In genomic region chr11:54108894-54109293, GRCm38 (mm10) we compare ENCODE assay signal across 11 mouse cellular contexts. TPM values are rescaled to one million over a fixed set of nuclear protein-coding genes. Genes with fewer than 3 reads are reported as not detected.
DNase-seq lines count a peak whose midpoint lies in the region; ATAC-seq lines count a peak whose summit lies in the region.
"Had no signal": no experiment of that assay in that cellular context is flagged by ENCODE, and none has a peak within 500 bp of the region (broad histone marks: within the 10 kb centered on the region; RNA-seq: fewer than 3 reads in every experiment).

No protein-coding gene starts in this region.

- no peak overlapping the region for H3K9ac ChIP-seq in neural tube, embryonic 15.5 days (replicated peaks)
- H3K9ac ChIP-seq in forebrain, embryonic 12.5 days: no peak overlapping the region

- no peaks in the 10 kb centered on the region for H3K9me3 ChIP-seq in heart, embryonic 10.5 days
- no peaks in the 10 kb centered on the region for H3K9me3 ChIP-seq in neural tube, embryonic 15.5 days (replicated peaks)
- no peaks in the 10 kb centered on the region for H3K9me3 ChIP-seq in forebrain, embryonic 12.5 days

- WGBS in heart, embryonic 10.5 days: 65% methylated on average over 5 of the region's 5 CpGs
- WGBS in neural tube, embryonic 15.5 days: 76% methylated on average over 5 of the region's 5 CpGs
- 84% methylated on average over 5 of the region's 5 CpGs for WGBS in forebrain, embryonic 12.5 days

- H3K27ac ChIP-seq in heart, embryonic 10.5 days: no peak overlapping the region
- H3K27ac ChIP-seq in neural tube, embryonic 15.5 days (replicated peaks): no peak overlapping the region
- H3K27ac ChIP-seq in forebrain, embryonic 12.5 days: no peak overlapping the region

- peaks cover 18% of the 10 kb centered on the region for H3K36me3 ChIP-seq in heart, embryonic 10.5 days
- H3K36me3 ChIP-seq in neural tube, embryonic 15.5 days: no peaks in the 10 kb centered on the region; the same call in 1 of the 2 replicates
- no peaks in the 10 kb centered on the region for H3K36me3 ChIP-seq in forebrain, embryonic 12.5 days (replicated peaks)

- no peak overlapping the region for H3K4me2 ChIP-seq in neural tube, embryonic 15.5 days
- no peak overlapping the region for H3K4me2 ChIP-seq in forebrain, embryonic 12.5 days

- no peak for ATAC-seq in neural tube, embryonic 15.5 days (ENCODE audit: low FRiP score)
- no peak for ATAC-seq in forebrain, embryonic 12.5 days (ENCODE audit: low FRiP score)
- ATAC-seq: CD4-positive, CD25-positive, alpha-beta regulatory T cell, adult 4 months had no signal

- peak; percentile 98 for DNase-seq in heart, adult 11 months
- no peak for DNase-seq in heart, embryonic 10.5 days (ENCODE audit: low spot score)
- peak; percentile 58 for DNase-seq in urinary bladder, postnatal 14 days (ENCODE audit: low spot score)
- DNase-seq in urinary bladder, postnatal 4 days (ENCODE audit: low spot score in 2 of 2): no peak
- DNase-seq in heart, postnatal 36 days: peak; percentile 64 to 70
- DNase-seq in thymus, postnatal 0 days (ENCODE audit: low spot score): no peak
- DNase-seq: thymus, postnatal 36 days had no signal

- intact Hi-C loops in heart, postnatal 36 days (cut with DNase I): loop anchor here (10.0 kb wide), 1 partner anchor 344 kb away; no protein-coding TSS in a partner anchor

- H3K4me1 ChIP-seq in heart, embryonic 10.5 days: peaks cover 36% of the 10 kb centered on the region
- peaks cover 40% of the 10 kb centered on the region for H3K4me1 ChIP-seq in neural tube, embryonic 15.5 days
- peaks cover 23% of the 10 kb centered on the region for H3K4me1 ChIP-seq in forebrain, embryonic 12.5 days

- no peaks in the 10 kb centered on the region for H3K27me3 ChIP-seq in heart, embryonic 10.5 days (ENCODE audit: insufficient read depth, poor library complexity, severe bottlenecking)
- no peaks in the 10 kb centered on the region for H3K27me3 ChIP-seq in neural tube, embryonic 15.5 days (replicated peaks)
- peaks cover 2% of the 10 kb centered on the region; the same call in 1 of the 2 replicates for H3K27me3 ChIP-seq in forebrain, embryonic 12.5 days

- no peak overlapping the region for H3K4me3 ChIP-seq in heart, embryonic 10.5 days
- H3K4me3 ChIP-seq in neural tube, embryonic 15.5 days (replicated peaks): no peak overlapping the region
- H3K4me3 ChIP-seq in forebrain, embryonic 12.5 days (replicated peaks): no peak overlapping the region

RNA-seq across cellular contexts. Expression of gene P4ha2, which starts 9.0 kb away (rescaled TPM):
- 57.7 and 69.0 TPM in 2 replicates for polyA plus RNA-seq in heart, embryonic 10.5 days (2016; fragmentation: Nextera tagmentation; extraction: Ambion mirVana)
- total RNA-seq in heart, postnatal 36 days (2021): 10 to 100 TPM; 44.0 to 66.1 TPM
- polyA plus RNA-seq in thymus, postnatal 0 days (2015; fragmentation: Nextera tagmentation; extraction: Ambion mirVana): 5.1 TPM in 2 replicates
- polyA plus RNA-seq in neural tube, embryonic 15.5 days (2015; fragmentation: Nextera tagmentation; extraction: Ambion mirVana): 16.7 and 18.5 TPM in 2 replicates
- polyA plus RNA-seq in forebrain, embryonic 12.5 days (2016; fragmentation: Nextera tagmentation; extraction: Ambion mirVana): 10.5 and 12.7 TPM in 2 replicates
- total RNA-seq: megakaryocyte, adult 5-6 weeks had no signal
- polyA plus RNA-seq: CD4-positive, CD25-positive, alpha-beta regulatory T cell, adult 4 months had no signal

RNA-seq across cellular contexts. Expression of gene Pdlim4, which starts 40.1 kb away (rescaled TPM):
- 12.9 and 27.8 TPM in 2 replicates for polyA plus RNA-seq in heart, embryonic 10.5 days (2016; fragmentation: Nextera tagmentation; extraction: Ambion mirVana)
- 10 to 100 TPM; 29.4 to 37.1 TPM for total RNA-seq in heart, postnatal 36 days (2021)
- polyA plus RNA-seq in thymus, postnatal 0 days (2015; fragmentation: Nextera tagmentation; extraction: Ambion mirVana): 23.6 and 25.2 TPM in 2 replicates
- polyA plus RNA-seq in neural tube, embryonic 15.5 days (2015; fragmentation: Nextera tagmentation; extraction: Ambion mirVana): 34.4 and 45.7 TPM in 2 replicates
- 38.2 and 43.8 TPM in 2 replicates for polyA plus RNA-seq in forebrain, embryonic 12.5 days (2016; fragmentation: Nextera tagmentation; extraction: Ambion mirVana)

Comparison
In these comparisons a context has a peak if more than half of its experiments do, and no peak if none do; other contexts are left out.
1. DNase-seq: peak in heart, adult 11 months (single experiment), urinary bladder, postnatal 14 days (single experiment) and heart, postnatal 36 days (2 of 2); none in heart, embryonic 10.5 days (single experiment), urinary bladder, postnatal 4 days (0 of 2) and thymus, postnatal 0 days (single experiment).